Mouse (Mus musculus) neural tube, embryonic 14.5 days (tissue): ENCODE data around the gene Lfng. TPM values are rescaled to one million over a fixed set of nuclear protein-coding genes. Genes with fewer than 3 reads are reported as not detected.

Source experiments
- ATAC-seq: fragments of 200-750 bp; cut with Nextera tagmentation; 2 replicates; pipeline ENCODE4 v1.8.0; 2017; ENCODE audit warnings: low read depth, mild to moderate bottlenecking, moderate TSS enrichment, moderate library complexity
- H3K27ac ChIP-seq: fragments of 300-500 bp; sonication (generic); 2 replicates; pipeline ENCODE4 v1.5.1; 2014; ENCODE audit warnings: low read depth, mild to moderate bottlenecking, control low read depth, low read length, moderate library complexity, mixed read lengths
- H3K27me3 ChIP-seq: fragments of 300-500 bp; sonication (generic); 2 replicates; pipeline ENCODE4 v1.6.1; 2014; ENCODE audit warnings: low read length; ENCODE audit not compliant: control insufficient read depth, insufficient read depth
- H3K36me3 ChIP-seq: fragments of 300-500 bp; sonication (generic); 2 replicates; pipeline ENCODE4 v1.6.1; 2014; ENCODE audit warnings: low read length, mixed read lengths; ENCODE audit not compliant: control insufficient read depth, insufficient read depth
- H3K4me1 ChIP-seq: fragments of 300-500 bp; sonication (generic); 2 replicates; pipeline ENCODE4 v1.6.1; 2014; ENCODE audit warnings: low read length; ENCODE audit not compliant: control insufficient read depth, insufficient read depth
- H3K4me2 ChIP-seq: fragments of 300-500 bp; sonication (generic); 2 replicates; pipeline ENCODE4 v1.6.1; 2014; ENCODE audit warnings: mild to moderate bottlenecking, low read depth, low read length, control low read depth
- H3K4me3 ChIP-seq: fragments of 300-500 bp; sonication (generic); 2 replicates; pipeline ENCODE4 v1.5.1; 2014; ENCODE audit warnings: low read depth, low read length, control low read depth, mixed read lengths
- H3K9ac ChIP-seq: fragments of 300-500 bp; sonication (generic); replicated peaks from 2 replicates; pipeline ENCODE4 v1.6.1; 2014; ENCODE audit warnings: low read depth, mild to moderate bottlenecking, control low read depth, low read length, mixed read lengths
- H3K9me3 ChIP-seq: fragments of 300-500 bp; sonication (generic); 2 replicates; pipeline ENCODE4 v1.6.1; 2016; ENCODE audit warnings: low read length; ENCODE audit not compliant: control insufficient read depth
- WGBS: fragments of 180-500 bp; shearing (Covaris S2); extraction: QIAGEN DNeasy Blood & Tissue Kit; methylation state at CpG from one replicate; pipeline ENCODE4 v1.1.7; 2014; 5-methylcytosine and 5-hydroxymethylcytosine counted together
- polyA plus RNA-seq: library from polyadenylated mRNA; unstranded; fragments of >200 nt; fragmentation: Nextera tagmentation; extraction: Ambion mirVana; gene quantifications from 2 replicates; pipeline ENCODE4 v1.2.1, GENCODE M21; 2014

Gene Lfng
- polyA plus RNA-seq, result 17.7 and 18.2 TPM in 2 replicates

- WGBS, result under 1% methylated on average over 79 of the region's 91 CpGs
- peak; percentile 59 for ATAC-seq
- Histone ChIP-seq H3K4me1 (peaks cover 39% of the 10 kb centered on the region), H3K27ac (peak within 1 kb of the TSS; percentile 40), H3K9me3 (no peaks in the 10 kb centered on the region), H3K4me2 (peak within 1 kb of the TSS; percentile 85), H3K9ac (peak within 1 kb of the TSS; percentile 59), H3K27me3 (peaks cover 3% of the 10 kb centered on the region; the same call in 1 of the 2 replicates), H3K4me3 (peak within 1 kb of the TSS; percentile 45), H3K36me3 (no peaks in the 10 kb centered on the region)
These were observed at the start of gene Lfng for GRCm38 (mm10) chr5:140607001-140607835. Gene Lfng (plus strand): TSS chr5:140607320.

- H3K9me3 ChIP-seq, result no peaks in the 10 kb centered on the region
- H3K27ac ChIP-seq, result no peak overlapping the region
- H3K36me3 ChIP-seq, result no peaks in the 10 kb centered on the region
- H3K4me2 ChIP-seq, result no peak overlapping the region
- WGBS, result 80% methylated on average over 5 of the region's 9 CpGs
- H3K27me3 ChIP-seq, result no peaks in the 10 kb centered on the region
- no peaks in the 10 kb centered on the region for H3K4me1 ChIP-seq
- no peak overlapping the region for H3K4me3 ChIP-seq
- no peak for ATAC-seq
- no peak overlapping the region for H3K9ac ChIP-seq
These were observed 44.5 kb upstream of the Lfng start for GRCm38 (mm10) chr5:140562601-140563000.

DNA sequence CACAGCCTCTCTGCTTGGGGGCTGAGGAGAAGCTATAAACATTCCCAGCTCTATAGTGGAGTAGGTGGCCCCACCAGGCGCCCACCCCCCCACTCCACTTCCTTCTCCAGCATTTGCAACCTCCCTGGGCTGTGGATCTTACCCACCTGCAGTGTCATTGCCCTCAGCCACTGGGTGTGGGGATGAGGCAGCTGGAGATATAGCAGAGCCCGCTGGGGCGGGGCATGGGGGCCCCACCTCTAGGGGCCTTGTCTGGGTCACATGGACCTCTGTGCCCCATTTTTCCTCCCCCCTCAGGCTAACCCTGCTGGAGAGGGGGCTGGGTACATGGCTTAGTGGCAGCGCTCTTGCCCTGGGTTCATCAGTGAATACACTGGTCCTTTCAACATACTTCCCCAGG is 42.2 kb upstream of the Lfng start, which contains the start of gene Grifin:
TSS of gene Grifin (minus strand) at position 176 of the 400 bp plus-strand sequence.
- no peak for ATAC-seq
- Histone ChIP-seq H3K9me3 (no peaks in the 10 kb centered on the region), H3K27ac (no peak within 1 kb of the TSS; the same call in 1 of the 2 replicates), H3K9ac (no peak within 1 kb of the TSS), H3K36me3 (no peaks in the 10 kb centered on the region), H3K27me3 (no peaks in the 10 kb centered on the region), H3K4me3 (no peak within 1 kb of the TSS), H3K4me2 (no peak within 1 kb of the TSS), H3K4me1 (peaks cover 3% of the 10 kb centered on the region; the same call in 1 of the 2 replicates)
- 67% methylated on average over 4 of the region's 4 CpGs for WGBS

GRCm38 (mm10) chr5:140565451-140565850 is 41.7 kb upstream of the Lfng start:
- Histone ChIP-seq H3K36me3 (no peaks in the 10 kb centered on the region), H3K27me3 (no peaks in the 10 kb centered on the region), H3K4me1 (peaks cover 3% of the 10 kb centered on the region; the same call in 1 of the 2 replicates), H3K4me3 (no peak overlapping the region), H3K9ac (no peak overlapping the region), H3K27ac (no peak overlapping the region), H3K4me2 (no peak overlapping the region), H3K9me3 (no peaks in the 10 kb centered on the region)
- 42% methylated on average over 5 of the region's 5 CpGs for WGBS
- ATAC-seq, result no peak; the same call in 1 of the 2 replicates

- Histone ChIP-seq H3K9ac (no peak overlapping the region), H3K36me3 (no peaks in the 10 kb centered on the region), H3K27ac (peak overlapping the region; percentile 10; the same call in 1 of the 2 replicates), H3K9me3 (no peaks in the 10 kb centered on the region), H3K4me3 (no peak overlapping the region), H3K4me2 (no peak overlapping the region), H3K4me1 (peaks cover 3% of the 10 kb centered on the region; the same call in 1 of the 2 replicates), H3K27me3 (no peaks in the 10 kb centered on the region)
- no peak for ATAC-seq
- WGBS, result 73% methylated on average over 6 of the region's 6 CpGs
These were observed 41.3 kb upstream of the Lfng start for GRCm38 (mm10) chr5:140565856-140566255.

DNA sequence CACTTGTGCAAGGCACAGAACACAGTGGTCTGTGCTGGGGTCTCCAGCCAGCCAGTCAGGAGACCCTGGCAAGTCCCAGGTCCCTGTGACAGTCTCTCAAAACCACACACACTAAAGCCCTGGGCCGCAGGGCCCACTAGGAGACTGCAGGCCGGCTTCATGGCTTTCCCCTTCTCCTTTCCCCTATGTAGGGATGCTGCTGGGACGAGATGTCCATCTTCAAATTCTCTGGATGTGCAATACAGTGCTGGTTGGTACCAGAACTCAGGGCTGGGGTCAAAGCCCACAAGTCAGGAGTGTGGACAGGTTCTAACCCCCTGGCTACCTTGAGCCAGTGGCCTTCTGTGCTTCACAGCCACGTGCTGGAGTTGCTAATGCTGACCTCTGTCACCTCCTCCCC is 40.8 kb upstream of the Lfng start:
- no peaks in the 10 kb centered on the region for H3K27me3 ChIP-seq
- 80% methylated on average over 4 of the region's 4 CpGs for WGBS
- H3K4me3 ChIP-seq, result no peak overlapping the region
- no peaks in the 10 kb centered on the region for H3K36me3 ChIP-seq
- H3K4me1 ChIP-seq, result peaks cover 3% of the 10 kb centered on the region; the same call in 1 of the 2 replicates
- no peaks in the 10 kb centered on the region for H3K9me3 ChIP-seq
- peak overlapping the region; percentile 10; the same call in 1 of the 2 replicates for H3K27ac ChIP-seq
- H3K4me2 ChIP-seq, result no peak overlapping the region
- no peak for ATAC-seq
- H3K9ac ChIP-seq, result no peak overlapping the region

DNA sequence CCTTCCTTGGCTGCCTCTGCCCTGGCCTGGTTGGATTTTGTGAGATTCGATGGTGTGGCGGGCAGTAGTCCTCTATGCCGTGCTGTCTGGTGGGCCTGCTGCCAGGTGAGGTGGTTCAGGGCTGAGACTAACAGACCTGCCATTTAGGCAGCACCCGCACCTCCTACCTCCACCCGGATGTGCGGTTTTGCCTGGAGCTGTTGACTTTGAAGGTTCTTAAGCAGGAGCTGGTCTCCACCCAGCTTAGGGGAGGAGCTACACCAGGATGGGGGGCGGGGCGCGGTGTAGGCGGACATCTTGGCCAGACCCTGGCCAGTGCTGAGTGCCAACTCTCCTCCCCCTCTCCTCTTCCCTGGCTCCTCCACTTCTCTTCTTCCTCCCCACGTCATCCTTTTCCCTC is 39.8 kb upstream of the Lfng start:
- no peak for ATAC-seq
- no peak overlapping the region for H3K9ac ChIP-seq
- 51% methylated on average over 10 of the region's 11 CpGs for WGBS
- H3K27ac ChIP-seq, result no peak overlapping the region
- H3K9me3 ChIP-seq, result no peaks in the 10 kb centered on the region
- H3K36me3 ChIP-seq, result no peaks in the 10 kb centered on the region
- H3K27me3 ChIP-seq, result no peaks in the 10 kb centered on the region
- no peak overlapping the region for H3K4me2 ChIP-seq
- H3K4me3 ChIP-seq, result no peak overlapping the region
- peaks cover 3% of the 10 kb centered on the region; the same call in 1 of the 2 replicates for H3K4me1 ChIP-seq

DNA sequence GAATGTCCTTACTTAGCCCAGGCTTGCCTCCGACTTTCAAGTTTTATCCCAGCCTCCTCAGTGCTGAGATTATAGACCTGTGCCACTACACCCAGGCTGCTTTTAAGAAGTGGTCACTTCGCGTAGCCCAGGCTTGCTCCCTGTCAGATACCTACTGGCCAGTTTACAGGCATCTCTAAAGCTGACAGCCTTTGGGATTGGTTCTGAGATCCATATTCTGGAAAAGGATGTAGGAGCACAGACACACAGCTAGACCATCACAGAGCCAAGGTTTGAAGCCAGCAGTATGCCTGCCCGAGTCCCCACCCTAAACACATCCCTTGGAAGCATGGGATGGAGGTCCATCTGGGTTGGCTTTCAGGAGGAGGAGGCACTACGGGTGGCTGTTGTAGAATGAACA is 39.4 kb upstream of the Lfng start:
- ATAC-seq, result no peak

DNA sequence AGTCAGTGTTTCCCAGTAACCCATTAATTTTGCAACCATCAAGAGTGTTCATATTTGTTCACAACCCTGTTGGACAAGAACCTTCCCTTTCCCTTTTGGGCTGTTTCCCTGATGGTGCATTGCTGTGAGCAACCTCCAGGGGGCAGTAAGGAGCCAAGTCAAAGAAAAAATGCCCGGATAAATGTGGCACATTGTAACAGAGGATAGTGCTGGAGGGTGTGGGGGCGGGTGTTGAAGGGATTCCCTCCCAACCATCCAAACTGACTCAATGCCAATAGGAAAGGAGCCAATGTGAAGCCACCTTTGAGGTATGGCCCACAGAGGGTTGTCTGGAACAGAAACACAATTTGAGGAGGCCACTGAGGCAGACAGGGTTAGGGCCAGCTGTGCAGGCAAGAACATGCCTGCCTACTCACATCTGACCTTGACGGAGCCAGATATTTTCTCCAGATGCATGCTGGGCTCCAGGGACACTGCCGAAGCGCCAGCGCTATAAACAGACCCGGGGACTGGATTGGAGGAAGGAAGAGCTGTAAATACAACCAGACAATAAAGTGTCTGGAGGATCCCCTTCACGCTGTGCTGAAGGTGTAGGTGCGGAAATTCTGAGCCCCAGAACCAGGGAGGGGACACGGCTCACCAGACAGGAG is 38.7 kb upstream of the Lfng start:
- Histone ChIP-seq H3K27me3 (no peaks in the 10 kb centered on the region), H3K27ac (peak overlapping the region; percentile 45; the same call in 1 of the 2 replicates), H3K9ac (no peak overlapping the region), H3K4me2 (no peak overlapping the region), H3K4me3 (no peak overlapping the region), H3K36me3 (no peaks in the 10 kb centered on the region), H3K4me1 (peaks cover 3% of the 10 kb centered on the region; the same call in 1 of the 2 replicates), H3K9me3 (no peaks in the 10 kb centered on the region)
- whole genome bisulfite sequencing, result 13% methylated on average over 10 of the region's 10 CpGs
- ATAC-seq, result peak; percentile 38

More for the DNA sequence above, 39.4 kb upstream of the Lfng start:
- Histone ChIP-seq H3K4me1 (peaks cover 3% of the 10 kb centered on the region; the same call in 1 of the 2 replicates), H3K27ac (no peak overlapping the region), H3K36me3 (no peaks in the 10 kb centered on the region), H3K4me3 (no peak overlapping the region), H3K9me3 (no peaks in the 10 kb centered on the region), H3K27me3 (no peaks in the 10 kb centered on the region), H3K9ac (no peak overlapping the region), H3K4me2 (no peak overlapping the region)
- 93% methylated on average over 5 of the region's 5 CpGs for WGBS
